Mouse (Mus musculus): ENCODE data around the gene Pbdc1.
"Not testable (repeated sequence)": the region's sequence is repeated elsewhere in the genome, so short reads cannot be mapped to it uniquely, and the experiment has no call there.

Pbdc1 gene

GRCm38 (mm10) chrX:105079615-105080092, at the start of gene Pbdc1:
Pbdc1 (plus strand) TSS chrX:105079756.
- peak; percentile 95 for DNase-seq

GRCm38 (mm10) chrX:105037666-105038065, 41.9 kb upstream of the Pbdc1 start:
- no peak for DNase-seq

- DNase-seq = no peak
Measured at GRCm38 (mm10) chrX:105064294-105064693, 15.3 kb upstream of the Pbdc1 start.

DNA sequence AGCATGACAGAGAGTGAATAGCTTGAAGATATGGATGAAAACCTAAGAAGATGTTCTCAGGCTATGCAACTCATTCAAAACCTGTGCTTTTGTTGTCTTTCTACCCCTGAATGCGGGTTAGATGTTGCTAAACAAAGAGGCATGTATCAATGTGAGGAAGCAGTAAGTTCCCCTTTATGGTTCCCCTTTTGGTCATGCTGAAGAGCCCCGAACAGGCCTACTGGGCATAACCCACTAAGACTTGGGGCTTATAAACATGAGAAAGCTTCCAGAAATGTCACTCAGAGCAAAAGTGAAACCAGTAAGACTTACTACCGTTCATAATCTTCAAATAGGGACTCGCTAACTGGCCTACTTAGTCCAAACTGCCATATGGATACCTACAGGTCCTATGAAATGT, 14.8 kb upstream of the Pbdc1 start:
- DNase-seq = no peak

DNA sequence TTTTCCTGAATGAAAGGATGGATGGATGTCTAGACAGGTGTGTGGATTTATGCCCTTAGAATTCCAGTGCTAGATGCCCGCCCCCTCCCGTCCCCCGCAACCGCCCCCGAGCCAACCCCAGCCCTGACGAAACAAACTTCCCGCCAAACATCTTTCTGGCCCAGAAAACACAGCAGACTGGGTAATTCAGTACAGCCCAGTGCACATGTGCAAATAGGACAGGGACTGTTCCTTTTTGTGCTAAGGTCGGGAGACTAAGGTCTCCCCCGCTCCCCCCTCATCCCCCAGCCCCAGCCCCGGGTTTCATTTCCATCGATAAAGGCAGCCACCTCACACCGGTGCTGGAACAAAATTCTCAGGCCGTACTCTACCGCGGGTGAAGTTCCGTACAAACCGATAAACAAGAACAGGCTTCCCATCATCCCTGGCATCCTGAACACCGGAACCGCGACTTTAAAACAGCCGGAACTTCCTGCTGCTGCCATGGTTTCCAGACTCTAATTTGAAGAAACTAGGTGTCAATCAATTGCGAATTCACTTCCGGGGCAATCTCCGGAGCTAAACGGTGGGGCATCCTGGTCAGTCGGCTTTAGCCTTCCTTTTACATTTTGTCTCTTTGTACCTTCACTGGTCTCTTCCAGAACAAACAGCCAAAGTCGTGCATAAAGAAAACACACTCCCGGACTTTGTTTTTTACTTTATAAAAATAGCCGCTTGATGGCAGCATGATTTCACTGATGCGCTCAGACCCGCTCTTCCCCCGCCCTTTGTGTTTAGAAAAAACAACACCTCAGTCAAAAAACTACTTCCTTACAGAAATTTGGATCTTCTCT, 9.7 kb upstream of the Pbdc1 start:
- peak; percentile 90 for DNase-seq

DNA sequence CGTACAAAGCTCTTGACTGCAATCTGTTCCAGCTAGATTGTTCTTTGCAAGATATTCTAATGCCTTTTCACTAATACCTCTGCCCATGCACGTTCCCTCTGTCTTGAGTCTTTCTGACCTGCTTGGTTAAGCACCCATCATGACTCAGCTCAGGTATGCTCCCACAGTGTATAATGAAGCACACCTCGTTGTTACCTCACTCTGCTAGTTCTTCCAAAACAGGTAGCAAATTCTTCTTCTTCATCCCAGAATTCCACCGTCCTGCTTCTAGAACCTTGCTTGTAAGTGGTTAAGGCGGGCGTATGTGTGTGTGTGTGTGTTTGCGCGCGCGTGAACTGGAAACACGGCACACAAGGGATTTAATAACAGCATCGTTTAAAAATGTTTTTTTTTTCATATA, 405 bp upstream of the Pbdc1 start:
- DNase-seq = no peak

- no peak for DNase-seq
Measured at GRCm38 (mm10) chrX:105080096-105080495, 540 bp downstream of the Pbdc1 start.

- not testable (repeated sequence) for DNase-seq
Measured at GRCm38 (mm10) chrX:105083013-105083412, 3.5 kb downstream of the Pbdc1 start.

GRCm38 (mm10) chrX:105104175-105104574, 24.6 kb downstream of the Pbdc1 start:
- DNase-seq = no peak

DNA sequence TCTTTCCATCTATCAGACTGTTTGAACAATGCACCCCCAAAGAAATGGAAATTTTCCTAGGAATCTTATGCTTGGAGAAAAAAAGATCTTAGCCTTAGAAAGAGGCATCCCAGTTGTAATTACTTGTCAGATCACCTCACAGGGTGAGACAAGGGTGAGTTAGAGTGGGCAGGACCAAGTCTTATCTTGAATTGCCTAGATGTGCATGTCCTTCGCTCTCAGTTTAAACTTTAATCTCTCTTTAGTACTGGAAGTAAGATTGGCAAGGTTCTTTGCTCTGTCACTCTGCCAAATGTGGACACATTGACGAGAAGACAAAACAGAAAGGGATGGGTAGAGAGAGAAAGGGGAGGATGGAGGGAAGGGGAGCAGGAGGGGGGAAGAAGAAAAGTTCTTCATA, 35.4 kb downstream of the Pbdc1 start:
- no peak for DNase-seq

- DNase-seq = peak; percentile 54
Measured at GRCm38 (mm10) chrX:105120275-105121226, 41.0 kb downstream of the Pbdc1 start, which contains the start of gene Magee1. Magee1 (plus strand) TSS chrX:105120378.

GRCm38 (mm10) chrX:105121227-105121865, 41.8 kb downstream of the Pbdc1 start:
- peak; percentile 25 for DNase-seq

DNA sequence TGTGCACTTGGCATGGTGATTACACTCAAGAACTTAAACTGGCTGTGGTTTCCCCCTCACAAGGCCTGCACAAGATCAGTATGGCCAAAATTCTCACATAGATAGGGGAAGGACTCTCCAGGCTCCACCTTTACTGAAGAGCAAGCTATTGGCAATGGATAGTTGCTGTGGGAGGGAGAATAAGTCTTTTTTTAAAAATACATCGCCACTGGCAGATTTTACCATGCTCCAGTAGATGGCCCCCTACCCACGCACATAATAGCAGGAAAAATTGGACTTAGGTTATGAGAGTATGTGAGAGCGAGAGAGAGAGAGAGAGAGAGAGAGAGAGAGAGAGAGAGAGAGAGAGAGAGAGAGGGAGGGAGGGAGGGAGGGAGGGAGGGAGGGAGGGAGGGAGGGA, 45.3 kb downstream of the Pbdc1 start:
- DNase-seq = no peak

DNA sequence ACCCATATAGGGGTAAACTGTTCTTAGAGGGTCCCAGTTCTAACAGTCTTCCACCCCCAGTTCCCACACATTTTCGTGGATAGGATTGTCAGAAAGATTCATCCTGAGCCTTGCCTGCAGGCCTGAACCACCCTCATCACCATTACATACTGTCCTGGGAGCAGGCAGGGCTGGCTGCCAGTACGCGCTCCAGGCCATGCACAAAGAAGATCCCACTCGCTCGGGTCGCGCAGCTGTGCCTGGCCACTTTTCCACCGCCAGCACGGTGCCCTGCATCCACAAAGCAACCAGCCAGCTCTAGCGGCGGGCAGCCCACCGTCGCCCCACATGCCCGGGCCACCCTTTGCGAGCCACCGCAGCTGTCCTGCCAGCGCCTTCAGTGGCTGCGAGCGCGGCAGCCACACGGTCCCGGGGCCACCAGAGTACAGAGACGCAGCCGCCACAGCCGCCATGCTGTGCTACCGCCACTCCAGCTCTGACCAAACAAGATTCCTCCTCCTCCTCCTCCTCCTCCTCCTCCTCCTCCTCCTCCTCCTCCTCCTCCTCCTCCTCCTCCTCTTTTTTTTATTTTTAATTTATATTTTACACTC, 72.4 kb downstream of the Pbdc1 start:
- DNase-seq = no peak

DNA sequence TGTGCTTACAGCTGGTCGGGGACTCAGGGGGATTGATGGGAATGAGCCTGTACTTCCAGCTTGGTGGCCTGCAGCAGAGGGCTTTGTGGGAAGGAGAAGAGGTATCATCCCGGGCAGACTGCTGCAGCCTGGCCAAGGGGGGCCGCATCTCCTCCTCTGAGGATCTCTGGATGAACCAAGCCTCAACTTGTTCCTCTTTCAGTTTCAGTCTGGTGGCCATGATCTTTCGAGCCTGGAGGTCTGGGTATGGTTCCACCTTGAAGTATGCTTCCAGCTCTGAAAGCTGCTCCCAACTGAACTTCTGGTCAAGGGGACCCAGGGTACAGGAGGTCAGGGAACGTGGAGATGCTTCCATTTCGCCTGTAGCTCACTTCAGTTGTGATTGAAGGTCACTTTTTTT, 85.5 kb downstream of the Pbdc1 start:
- DNase-seq = not testable (repeated sequence)

All from kidney, adult 11 months (tissue).